In genomic region chr16:37539611-37540580, GRCm38 (mm10) we compare ENCODE assay signal across 8 mouse cellular contexts. TPM values are rescaled to one million over a fixed set of nuclear protein-coding genes. Genes with fewer than 3 reads are reported as not detected.
A peak's percentile ranks its signal among the peaks of the same experiment; 100 is the strongest.
DNase-seq lines count a peak whose midpoint lies in the region; ATAC-seq and TF ChIP-seq lines count a peak whose summit lies in the region.

Gtf2e1 (minus strand) TSS chr16:37539789.
Rabl3 (plus strand) TSS chr16:37539885.

- no peak for TF ChIP-seq CTCF in E14TG2a.4 (conservative IDR thresholded peaks at IDR 0.05; ENCODE audit: low read length)
- TF ChIP-seq CTCF in heart, postnatal 0 days (IDR thresholded peaks at IDR 0.05; ENCODE audit: low read depth) = no peak
- TF ChIP-seq CTCF in testis, adult 2 months (IDR thresholded peaks at IDR 0.05; ENCODE audit: control insufficient read depth, insufficient read depth, insufficient replicate concordance, low read depth, low read length) = no peak

- TF ChIP-seq EP300 in heart, postnatal 0 days (IDR thresholded peaks at IDR 0.05; ENCODE audit: low read depth) = no peak

- peak within 1 kb of the TSS; percentile 87 for H3K27ac ChIP-seq in forebrain, embryonic 12.5 days
- H3K27ac ChIP-seq in heart, postnatal 0 days (ENCODE audit: low read depth) = peak within 1 kb of the TSS; percentile 96
- H3K27ac ChIP-seq in liver, embryonic 16.5 days (ENCODE audit: low read length) = peak within 1 kb of the TSS; percentile 75
- peak within 1 kb of the TSS; percentile 88 for H3K27ac ChIP-seq in neural tube, embryonic 13.5 days (replicated peaks)
- peak within 1 kb of the TSS; percentile 96 for H3K27ac ChIP-seq in testis, adult 2 months (ENCODE audit: control insufficient read depth, insufficient read depth, low read depth, low read length)

- peak; percentile 90 for TF ChIP-seq POLR2A in testis, adult 2 months (IDR thresholded peaks at IDR 0.05; ENCODE audit: control insufficient read depth, low read depth, low read length)

- H3K36me3 ChIP-seq in E14TG2a.4 (ENCODE audit: insufficient read depth, low read length) = peaks cover 61% of the 10 kb centered on the region
- H3K36me3 ChIP-seq in forebrain, embryonic 12.5 days (replicated peaks) = peaks cover 17% of the 10 kb centered on the region
- H3K36me3 ChIP-seq in heart, postnatal 0 days (replicated peaks; ENCODE audit: control insufficient read depth, insufficient read depth, low read length) = peaks cover 32% of the 10 kb centered on the region
- H3K36me3 ChIP-seq in liver, embryonic 16.5 days (ENCODE audit: control insufficient read depth, insufficient read depth) = no peaks in the 10 kb centered on the region
- peaks cover 8% of the 10 kb centered on the region for H3K36me3 ChIP-seq in neural tube, embryonic 13.5 days
- H3K36me3 ChIP-seq in testis, adult 2 months (ENCODE audit: control insufficient read depth, insufficient read depth, low read length) = peaks cover 3% of the 10 kb centered on the region; the same call in 1 of the 2 replicates

- WGBS in forebrain, embryonic 12.5 days = 2% methylated on average over 41 of the region's 41 CpGs
- WGBS in heart, postnatal 0 days = under 1% methylated on average over 41 of the region's 41 CpGs
- WGBS in liver, embryonic 16.5 days (ENCODE audit: insufficient replicate concordance) = 1% methylated on average over 41 of the region's 41 CpGs
- WGBS in neural tube, embryonic 13.5 days = 2% methylated on average over 41 of the region's 41 CpGs

- peak; percentile 99 for ATAC-seq in forebrain, embryonic 12.5 days (ENCODE audit: low FRiP score)
- peak; percentile 99 for ATAC-seq in heart, postnatal 0 days (ENCODE audit: insufficient read depth, low read depth)
- peak; percentile 99 for ATAC-seq in liver, embryonic 16.5 days (ENCODE audit: low read depth)
- peak; percentile 100 for ATAC-seq in neural tube, embryonic 13.5 days (ENCODE audit: low read depth)

- H3K4me1 ChIP-seq in E14TG2a.4 (replicated peaks; ENCODE audit: low read depth, low read length) = peaks cover 42% of the 10 kb centered on the region
- peaks cover 29% of the 10 kb centered on the region for H3K4me1 ChIP-seq in forebrain, embryonic 12.5 days
- H3K4me1 ChIP-seq in heart, postnatal 0 days (ENCODE audit: control insufficient read depth, insufficient read depth) = peaks cover 19% of the 10 kb centered on the region
- H3K4me1 ChIP-seq in liver, embryonic 16.5 days (ENCODE audit: control insufficient read depth, low read depth, low read length) = peaks cover 14% of the 10 kb centered on the region
- H3K4me1 ChIP-seq in neural tube, embryonic 13.5 days (replicated peaks) = peaks cover 28% of the 10 kb centered on the region
- H3K4me1 ChIP-seq in testis, adult 2 months (ENCODE audit: control insufficient read depth, insufficient read depth, low read length) = no peaks in the 10 kb centered on the region; the same call in none of the 2 replicates

- H3K27me3 ChIP-seq in E14TG2a.4 (ENCODE audit: insufficient read depth, low read length) = no peaks in the 10 kb centered on the region
- H3K27me3 ChIP-seq in forebrain, embryonic 12.5 days = no peaks in the 10 kb centered on the region
- no peaks in the 10 kb centered on the region for H3K27me3 ChIP-seq in heart, postnatal 0 days (ENCODE audit: control insufficient read depth, insufficient read depth, low read length)
- H3K27me3 ChIP-seq in liver, embryonic 16.5 days (ENCODE audit: control insufficient read depth, insufficient read depth, low read depth, low read length) = no peaks in the 10 kb centered on the region
- no peaks in the 10 kb centered on the region for H3K27me3 ChIP-seq in neural tube, embryonic 13.5 days
- H3K27me3 ChIP-seq in testis, adult 2 months (ENCODE audit: control insufficient read depth, insufficient read depth, low read length) = no peaks in the 10 kb centered on the region

- peak within 1 kb of the TSS; percentile 96 for H3K4me3 ChIP-seq in E14TG2a.4 (replicated peaks; ENCODE audit: low read length)
- H3K4me3 ChIP-seq in forebrain, embryonic 12.5 days (replicated peaks) = peak within 1 kb of the TSS; percentile 78
- H3K4me3 ChIP-seq in heart, postnatal 0 days (ENCODE audit: low read depth, low read length) = peak within 1 kb of the TSS; percentile 92
- H3K4me3 ChIP-seq in liver, embryonic 16.5 days (ENCODE audit: low read depth, low read length) = peak within 1 kb of the TSS; percentile 88
- H3K4me3 ChIP-seq in neural tube, embryonic 13.5 days = peak within 1 kb of the TSS; percentile 63
- peak within 1 kb of the TSS; percentile 92 for H3K4me3 ChIP-seq in testis, adult 2 months (ENCODE audit: control insufficient read depth, low read depth, low read length)

- H3K9ac ChIP-seq in forebrain, embryonic 12.5 days = peak within 1 kb of the TSS; percentile 88
- peak within 1 kb of the TSS; percentile 93 for H3K9ac ChIP-seq in heart, postnatal 0 days (replicated peaks; ENCODE audit: low read depth, low read length)
- H3K9ac ChIP-seq in liver, embryonic 16.5 days (ENCODE audit: low read depth, low read length) = peak within 1 kb of the TSS; percentile 88
- H3K9ac ChIP-seq in neural tube, embryonic 13.5 days = peak within 1 kb of the TSS; percentile 91

- H3K9me3 ChIP-seq in E14TG2a.4 (ENCODE audit: low read length) = no peaks in the 10 kb centered on the region
- no peaks in the 10 kb centered on the region for H3K9me3 ChIP-seq in forebrain, embryonic 12.5 days
- no peaks in the 10 kb centered on the region for H3K9me3 ChIP-seq in heart, postnatal 0 days (replicated peaks; ENCODE audit: control insufficient read depth, low read length)
- H3K9me3 ChIP-seq in liver, embryonic 16.5 days (replicated peaks; ENCODE audit: control insufficient read depth, low read length) = no peaks in the 10 kb centered on the region
- no peaks in the 10 kb centered on the region for H3K9me3 ChIP-seq in neural tube, embryonic 13.5 days

- peak; percentile 98 for DNase-seq in c-Kit-positive CD71-positive TER-119-positive erythroid progenitor cells, embryonic 14.5 days (ENCODE audit: low spot score)
- DNase-seq in heart, postnatal 0 days (ENCODE audit: low spot score) = peak; percentile 100
- peak; percentile 97 to 98 for DNase-seq in kidney, postnatal 4 days

- peak within 1 kb of the TSS; percentile 74 for H3K4me2 ChIP-seq in forebrain, embryonic 12.5 days
- H3K4me2 ChIP-seq in heart, postnatal 0 days (ENCODE audit: low read depth, low read length) = peak within 1 kb of the TSS; percentile 92
- H3K4me2 ChIP-seq in liver, embryonic 16.5 days (ENCODE audit: low read depth, low read length) = peak within 1 kb of the TSS; percentile 97
- H3K4me2 ChIP-seq in neural tube, embryonic 13.5 days = peak within 1 kb of the TSS; percentile 72

RNA-seq across cellular contexts. Expression of gene Gtf2e1, which starts in this region (rescaled TPM):
- polyA plus RNA-seq in forebrain, embryonic 12.5 days (2016; fragmentation: Nextera tagmentation; extraction: Ambion mirVana) = 49.3 and 52.6 TPM in 2 replicates
- 8.5 and 9.0 TPM in 2 replicates for total RNA-seq in heart, postnatal 0 days (2014; rRNA removed; ENCODE audit: low replicate concordance)
- polyA plus RNA-seq in heart, postnatal 0 days (2015; fragmentation: Nextera tagmentation; extraction: Ambion mirVana) = 11.4 and 12.1 TPM in 2 replicates
- 6.6 and 6.9 TPM in 2 replicates for polyA plus RNA-seq in liver, embryonic 16.5 days (2015; fragmentation: Nextera tagmentation; extraction: Ambion mirVana)
- polyA plus RNA-seq in neural tube, embryonic 13.5 days (2015; fragmentation: Nextera tagmentation; extraction: Ambion mirVana) = 28.5 and 29.6 TPM in 2 replicates
- 10.1 and 10.7 TPM in 2 replicates for polyA plus RNA-seq in testis, adult 2 months (2012; rRNA removed)

RNA-seq across cellular contexts. Expression of gene Rabl3, which starts in this region (rescaled TPM):
- 34.5 and 35.1 TPM in 2 replicates for polyA plus RNA-seq in forebrain, embryonic 12.5 days (2016; fragmentation: Nextera tagmentation; extraction: Ambion mirVana)
- total RNA-seq in heart, postnatal 0 days (2014; rRNA removed; ENCODE audit: low replicate concordance) = 4.8 and 4.9 TPM in 2 replicates
- 17.5 and 18.5 TPM in 2 replicates for polyA plus RNA-seq in heart, postnatal 0 days (2015; fragmentation: Nextera tagmentation; extraction: Ambion mirVana)
- polyA plus RNA-seq in liver, embryonic 16.5 days (2015; fragmentation: Nextera tagmentation; extraction: Ambion mirVana) = 13.1 and 13.2 TPM in 2 replicates
- polyA plus RNA-seq in neural tube, embryonic 13.5 days (2015; fragmentation: Nextera tagmentation; extraction: Ambion mirVana) = 21.6 and 23.9 TPM in 2 replicates
- polyA plus RNA-seq in testis, adult 2 months (2012; rRNA removed) = 5.5 and 6.0 TPM in 2 replicates

Comparison
In these comparisons a context has a peak if more than half of its experiments do, and no peak if none do; other contexts are left out.
1. Peak in every context shown above with its lines: DNase-seq, ATAC-seq, H3K4me3 ChIP-seq and H3K27ac ChIP-seq.